Mouse (Mus musculus): Measurements from ENCODE around the gene Srpx.

Srpx gene

DNA sequence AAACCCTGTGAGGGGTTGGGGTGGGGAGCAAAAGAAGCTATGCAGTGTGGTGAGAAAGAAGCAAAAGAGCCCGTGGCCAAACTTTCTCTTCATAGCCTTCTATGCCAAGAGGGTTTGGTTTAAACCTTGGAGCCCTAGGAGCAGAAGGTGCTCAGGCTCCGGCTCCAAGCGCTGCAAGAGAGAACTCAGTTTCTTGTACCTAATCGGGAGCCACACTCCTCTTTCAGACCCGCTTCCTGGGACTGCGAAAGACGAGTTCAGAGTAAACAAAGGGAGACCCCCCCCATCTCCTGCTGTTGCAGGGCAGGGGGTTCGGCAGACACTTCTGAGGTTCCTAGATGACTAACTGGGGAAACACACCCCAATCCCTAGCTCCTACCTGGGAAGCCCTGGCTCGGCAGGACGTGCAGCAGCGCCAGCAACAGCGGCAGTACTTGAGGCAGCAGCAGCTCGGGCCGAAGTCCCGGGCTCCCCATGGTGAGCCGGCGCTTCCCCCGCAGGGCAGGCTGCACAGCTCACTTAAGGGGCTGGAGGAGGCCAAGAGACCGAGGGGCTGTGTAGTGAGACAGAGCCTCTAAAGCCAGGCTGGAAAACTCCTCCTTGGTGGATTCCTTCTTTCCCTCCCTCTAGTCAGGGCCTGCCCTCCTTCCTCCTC lies at the start of gene Srpx:
Gene Srpx, minus strand, starts transcription at position 645 of the 655 bp plus-strand sequence.
- DNase-seq (ENCODE audit: low spot score in 2 of 2): no peak

DNA sequence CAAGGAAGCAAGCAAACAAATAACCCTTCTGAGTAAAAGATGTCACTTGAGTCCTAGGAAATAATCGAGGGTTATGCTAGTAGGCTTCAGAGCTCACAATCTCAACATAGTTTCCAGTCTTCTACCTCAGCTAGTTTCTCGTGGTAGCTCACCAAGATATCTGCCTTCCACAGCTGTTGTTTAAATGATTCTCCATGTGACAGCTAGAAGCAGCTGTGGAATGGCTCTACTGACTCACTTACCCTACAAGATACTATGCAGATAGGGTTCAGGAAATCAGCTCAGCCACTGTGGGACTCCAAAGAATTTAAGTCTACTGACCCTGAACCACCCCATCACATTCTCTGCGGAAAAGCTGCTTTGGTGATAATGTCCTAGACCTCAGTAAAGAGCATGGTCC lies 34.9 kb upstream of the Srpx start:
- DNase-seq (ENCODE audit: low spot score in 2 of 2): no peak

DNA sequence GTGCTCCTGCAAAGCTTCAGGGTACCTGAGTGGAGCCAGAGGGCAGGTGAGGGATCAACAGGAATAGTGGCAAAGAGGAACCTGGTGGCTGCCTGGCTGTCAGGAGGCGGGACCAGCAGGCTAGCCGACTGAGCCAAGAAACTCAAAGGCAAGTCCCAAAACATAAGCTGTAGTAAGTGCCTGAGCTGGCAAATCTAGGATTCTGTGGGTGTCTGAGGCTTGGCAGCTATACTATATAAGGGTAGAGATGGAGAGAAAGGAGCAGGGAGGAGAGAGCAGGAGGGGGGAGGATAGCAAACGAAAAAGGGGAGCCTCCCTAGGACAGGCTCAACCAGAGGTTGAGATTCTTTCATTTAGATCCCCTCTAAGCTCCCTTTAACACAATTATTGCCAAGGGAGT lies 1.7 kb downstream of the Srpx start:
- DNase-seq (ENCODE audit: low spot score in 2 of 2): no peak

DNA sequence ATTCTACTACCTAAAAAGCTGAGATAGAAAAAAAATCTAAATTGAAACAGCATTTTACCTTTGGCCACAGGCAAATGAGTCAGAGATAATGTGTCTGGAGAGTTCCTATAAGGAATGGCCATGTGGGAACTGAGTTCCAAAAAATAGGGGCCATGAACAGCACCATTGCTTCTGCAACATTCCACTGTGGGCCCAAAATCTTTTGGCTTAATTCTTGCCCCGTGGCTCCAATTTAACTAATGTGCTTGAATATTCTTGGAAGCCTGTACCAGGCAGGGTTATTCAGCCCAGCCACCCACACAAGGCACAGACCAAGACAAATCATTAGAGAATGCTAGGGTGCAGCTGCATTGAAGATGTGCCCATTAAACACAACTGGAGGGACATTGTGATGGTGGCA lies 6.8 kb downstream of the Srpx start:
- DNase-seq (ENCODE audit: low spot score in 2 of 2): no peak

DNA sequence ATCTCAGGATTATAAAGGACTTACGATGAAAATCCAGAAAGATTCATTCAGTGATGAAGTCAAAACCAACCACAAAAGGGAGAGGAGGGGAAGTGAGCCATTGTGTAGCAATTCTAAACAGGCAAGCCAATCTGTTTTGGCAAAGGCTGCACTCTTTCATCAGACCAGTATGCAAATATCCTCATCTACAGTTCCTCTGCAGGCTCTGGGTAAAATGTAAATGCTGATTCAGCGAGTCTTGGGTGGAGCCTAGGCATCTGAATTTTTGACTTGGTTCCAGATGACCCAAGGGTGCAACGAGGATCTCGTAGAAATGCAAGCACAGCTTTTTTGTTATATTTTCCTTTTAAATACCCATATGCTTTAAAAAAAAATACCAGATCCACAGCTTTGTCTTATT lies 9.0 kb downstream of the Srpx start:
- no peak for DNase-seq (ENCODE audit: low spot score in 2 of 2)

DNA sequence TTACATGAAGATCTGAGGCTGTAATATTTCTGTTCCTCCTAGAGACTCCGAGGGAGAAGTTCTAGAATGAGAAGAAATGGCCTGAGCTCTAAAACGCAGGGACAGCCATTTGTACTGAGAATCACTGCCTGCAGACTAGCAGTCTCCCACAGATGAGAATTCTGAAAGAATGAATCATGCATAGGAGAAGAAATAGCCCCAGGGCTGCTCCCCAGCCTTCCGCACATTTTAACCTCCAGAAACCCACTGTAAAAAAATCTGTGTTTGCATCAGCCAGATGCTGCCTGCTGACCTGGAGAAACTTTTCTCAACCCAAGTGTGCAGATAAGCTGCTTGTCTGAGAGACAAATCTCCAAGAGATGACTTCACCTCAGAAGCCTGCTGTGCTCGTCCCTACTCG lies 12.0 kb downstream of the Srpx start:
- DNase-seq (ENCODE audit: low spot score in 2 of 2): no peak

DNA sequence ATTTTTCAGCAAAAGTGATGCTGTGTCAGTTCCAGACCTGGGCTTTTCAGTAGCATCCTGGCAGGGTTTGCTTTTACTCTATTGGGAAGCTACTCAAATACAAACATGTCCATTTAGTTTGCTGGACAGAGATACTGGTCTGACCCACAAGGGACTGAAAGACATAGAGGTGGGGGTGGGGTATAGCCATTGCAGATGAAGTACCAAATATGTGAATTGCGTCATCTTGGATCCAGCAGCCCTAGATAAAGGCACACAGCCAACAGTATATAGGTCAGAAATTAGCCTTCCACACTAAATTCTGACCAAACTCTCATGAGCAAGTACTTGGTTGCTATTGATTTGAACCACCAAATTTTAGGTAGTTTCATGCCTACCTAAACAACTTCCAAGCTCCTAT lies 14.8 kb downstream of the Srpx start:
- no peak for DNase-seq (ENCODE audit: low spot score in 2 of 2)

DNA sequence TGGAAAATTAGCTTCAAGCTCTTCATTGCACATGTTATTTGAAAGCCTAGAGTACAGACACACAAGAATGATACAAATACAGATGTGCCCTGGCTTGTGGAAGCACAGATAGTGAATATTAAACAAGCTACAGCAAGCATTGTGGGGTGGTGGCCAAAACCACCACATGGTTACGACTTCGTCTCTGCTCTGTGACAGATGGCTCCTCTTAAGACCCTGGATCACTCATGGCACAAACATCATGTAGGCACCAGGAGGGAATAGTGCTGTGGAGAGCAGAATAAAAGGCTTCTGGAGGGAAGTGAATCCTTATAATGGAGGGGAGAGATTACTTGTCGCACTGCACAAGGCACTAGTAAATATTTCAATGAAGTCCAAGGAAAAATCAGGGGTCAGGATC lies 21.7 kb downstream of the Srpx start:
- no peak for DNase-seq (ENCODE audit: low spot score in 2 of 2)

DNA sequence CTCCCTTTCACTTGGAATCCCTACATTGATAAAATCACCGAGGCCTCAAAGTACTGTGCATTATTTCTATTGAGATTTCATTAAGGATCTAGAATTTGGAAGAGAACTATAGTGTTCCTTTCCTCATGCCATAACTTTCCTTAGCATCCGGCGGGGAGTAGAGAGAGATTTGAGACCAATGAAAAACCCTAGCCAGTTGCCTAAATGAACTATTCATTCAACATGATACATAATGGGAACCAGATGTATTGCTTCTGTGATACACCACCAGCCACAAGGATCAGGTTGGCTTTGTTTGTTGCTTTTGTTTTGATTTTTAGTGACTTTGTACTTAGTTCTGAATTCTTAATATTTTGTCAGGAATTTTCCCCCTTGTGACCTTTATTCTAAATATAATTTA lies 37.1 kb downstream of the Srpx start:
- no peak for DNase-seq (ENCODE audit: low spot score in 2 of 2)

DNA sequence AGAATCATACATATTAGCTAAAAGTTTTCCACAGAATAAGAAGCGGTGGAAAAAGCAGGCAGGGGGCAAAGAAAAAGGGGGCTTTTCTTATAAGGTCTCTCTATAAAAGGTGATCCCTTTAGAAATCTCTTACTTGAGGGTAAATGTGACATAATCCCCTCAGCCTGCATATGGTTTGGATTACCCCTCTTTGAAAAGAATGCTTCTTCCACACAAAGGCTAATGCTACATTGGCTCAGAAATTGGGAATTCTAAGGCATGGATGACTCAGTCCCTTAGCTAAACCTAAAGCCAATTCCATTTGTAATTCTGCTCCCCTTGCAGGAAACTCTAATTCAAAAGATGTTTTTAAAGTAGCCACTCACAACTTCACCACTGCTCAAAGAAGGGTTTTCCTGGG lies 37.5 kb downstream of the Srpx start:
- DNase-seq (ENCODE audit: low spot score in 2 of 2): no peak

DNA sequence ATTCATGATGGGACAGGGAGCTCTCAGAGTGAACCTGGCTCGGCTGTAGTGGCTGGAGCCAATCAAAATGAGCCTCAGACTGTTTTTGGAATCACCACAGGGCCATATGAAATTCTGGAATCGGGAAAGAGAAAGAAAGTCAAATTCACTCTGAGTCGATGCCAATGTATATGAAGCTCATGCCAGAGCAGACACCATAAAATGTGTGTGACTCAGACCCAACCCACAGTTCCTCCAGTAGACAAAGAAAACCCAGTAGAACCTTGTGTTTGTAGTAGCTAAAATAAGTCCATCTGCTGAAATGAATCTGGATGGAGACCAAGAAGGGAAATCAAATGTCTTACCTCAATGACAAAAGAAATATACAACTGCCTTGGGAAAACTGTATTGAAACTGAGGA lies 43.5 kb downstream of the Srpx start:
- no peak for DNase-seq (ENCODE audit: low spot score in 2 of 2)

DNA sequence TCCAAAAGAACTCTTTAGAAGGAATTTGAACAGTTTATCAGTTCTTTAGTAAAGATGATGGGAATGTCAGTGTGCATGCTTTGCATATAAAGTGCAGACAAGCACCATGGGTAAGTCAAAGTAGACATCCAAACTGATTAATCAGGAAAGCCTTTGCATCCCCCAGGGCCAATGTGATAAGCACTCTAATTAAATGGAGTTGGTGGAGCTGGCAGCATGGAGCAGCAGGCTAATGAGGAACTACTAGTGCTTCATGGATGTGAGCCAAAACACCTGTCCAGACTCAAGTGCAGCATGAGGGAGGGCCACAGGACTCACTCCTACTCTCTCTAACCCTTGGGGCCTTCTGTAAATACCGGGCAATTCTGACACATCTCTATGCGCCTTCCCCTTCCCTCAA lies 46.0 kb downstream of the Srpx start:
- DNase-seq (ENCODE audit: low spot score in 2 of 2): no peak

DNA sequence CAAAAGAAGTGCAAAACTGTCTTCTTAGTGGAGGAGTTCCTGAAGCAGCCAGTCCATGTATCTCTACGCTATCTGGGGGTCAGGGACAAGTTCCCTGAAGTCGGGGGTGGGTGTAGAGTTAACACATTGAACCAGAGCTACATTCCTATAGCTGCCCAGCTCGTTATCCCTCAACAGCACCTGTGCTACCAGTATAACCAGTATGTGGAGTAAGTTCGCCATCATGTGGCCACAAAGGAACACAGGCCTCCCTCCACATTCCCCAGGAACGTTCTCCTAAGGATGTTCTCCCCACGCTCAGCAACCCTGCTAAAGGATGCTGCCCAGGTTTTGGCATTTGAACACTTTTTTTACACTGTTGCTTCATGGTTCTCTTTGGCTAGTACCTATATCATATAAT lies 46.8 kb downstream of the Srpx start:
- DNase-seq (ENCODE audit: low spot score in 2 of 2): no peak

DNA sequence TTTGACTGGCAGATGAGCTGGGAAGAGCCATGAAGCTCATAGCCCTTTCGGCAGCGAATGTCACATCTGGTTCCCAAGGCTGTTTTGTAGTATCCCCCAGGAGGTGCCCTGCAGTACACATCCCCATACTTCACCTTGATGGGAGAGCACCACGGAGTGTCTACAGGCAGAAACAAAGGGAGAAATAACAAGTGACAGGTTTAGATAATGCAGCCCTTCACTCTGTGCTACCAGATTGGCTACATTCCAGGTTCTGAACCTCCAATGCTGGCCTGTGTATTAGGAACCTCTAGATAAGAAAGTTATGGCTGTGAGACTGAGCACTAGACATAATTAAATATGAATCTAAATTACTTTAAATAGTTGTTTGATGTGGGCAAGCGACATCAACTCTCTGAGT lies 48.1 kb downstream of the Srpx start:
- DNase-seq (ENCODE audit: low spot score in 2 of 2): no peak

DNA sequence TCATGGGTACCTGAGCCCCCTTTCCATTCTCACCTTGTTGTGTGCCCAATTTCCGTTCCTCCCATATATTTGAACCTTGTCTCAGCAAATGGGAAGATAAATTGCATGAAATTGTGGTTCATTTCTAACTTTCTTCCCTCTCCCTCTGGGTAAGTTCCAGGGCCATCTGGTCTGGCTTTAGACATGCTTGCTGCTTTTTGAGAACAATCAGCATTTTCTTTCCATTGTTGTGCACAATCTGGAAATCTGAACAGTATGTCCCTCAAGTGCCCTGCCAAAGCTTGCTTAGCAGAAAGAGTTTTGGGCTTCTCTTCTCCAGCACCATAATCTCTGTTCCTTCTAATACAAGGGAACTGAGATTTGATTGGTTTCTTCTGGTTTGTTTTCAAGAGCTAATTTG lies 53.7 kb downstream of the Srpx start:
- DNase-seq (ENCODE audit: low spot score in 2 of 2): no peak

DNA sequence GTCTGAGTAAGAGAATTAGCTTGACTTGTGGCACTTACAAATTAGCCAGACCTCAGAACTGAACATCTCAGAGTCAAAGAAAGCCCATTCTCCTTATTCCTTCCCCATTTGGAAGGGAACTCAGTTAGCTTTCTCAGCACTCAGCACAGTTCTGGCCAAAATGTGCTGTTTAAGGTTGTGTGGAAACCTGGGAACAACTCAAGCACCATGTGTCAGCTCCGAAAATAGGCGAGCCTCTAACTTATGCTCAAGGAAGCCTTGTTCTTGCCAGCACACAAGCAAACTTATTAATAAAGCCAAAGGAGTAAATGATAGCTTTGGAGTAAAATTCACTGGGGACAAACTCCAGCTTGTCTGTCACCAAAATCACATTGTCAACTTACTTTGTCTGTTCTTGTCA lies 54.1 kb downstream of the Srpx start:
- no peak for DNase-seq (ENCODE audit: low spot score in 2 of 2)

DNA sequence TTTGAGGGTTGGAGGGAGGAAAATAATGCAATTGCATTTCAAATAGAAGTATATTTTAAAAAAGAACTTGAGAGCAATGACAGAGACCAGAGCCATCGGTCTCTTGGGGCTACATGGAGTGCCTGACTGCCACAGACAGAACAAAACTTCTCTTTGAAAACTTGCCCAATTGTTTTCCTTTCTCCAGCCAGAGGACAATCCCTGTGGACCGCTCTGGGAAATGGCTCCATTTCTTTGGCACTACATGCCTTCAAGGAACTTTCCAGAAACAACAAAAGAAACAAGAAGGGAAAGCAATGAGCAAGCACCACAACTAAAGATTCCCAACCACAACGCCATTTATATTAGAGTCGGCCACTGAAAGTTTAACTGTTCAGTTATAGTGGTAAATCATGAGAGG lies 55.3 kb downstream of the Srpx start:
- DNase-seq (ENCODE audit: low spot score in 2 of 2): no peak

DNA sequence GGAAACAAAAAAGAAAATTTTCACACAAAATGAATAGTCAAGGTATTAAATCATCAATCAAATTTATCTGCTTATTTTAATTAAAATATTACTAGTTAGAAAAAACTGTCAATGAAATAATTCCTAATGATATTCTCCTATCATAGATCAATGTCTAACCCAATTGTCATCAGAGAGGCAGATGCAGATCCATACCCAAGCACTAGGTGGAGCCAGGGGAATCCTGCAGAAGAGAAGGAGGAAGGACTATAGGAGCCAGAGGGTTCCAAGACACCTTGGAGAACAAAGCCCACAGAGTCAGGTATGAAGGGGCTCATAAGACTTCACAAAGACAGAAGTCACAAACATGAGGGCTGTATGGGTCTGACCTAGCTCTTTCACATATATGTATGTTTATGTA lies 82.8 kb downstream of the Srpx start:
- DNase-seq (ENCODE audit: low spot score in 2 of 2): no peak

DNA sequence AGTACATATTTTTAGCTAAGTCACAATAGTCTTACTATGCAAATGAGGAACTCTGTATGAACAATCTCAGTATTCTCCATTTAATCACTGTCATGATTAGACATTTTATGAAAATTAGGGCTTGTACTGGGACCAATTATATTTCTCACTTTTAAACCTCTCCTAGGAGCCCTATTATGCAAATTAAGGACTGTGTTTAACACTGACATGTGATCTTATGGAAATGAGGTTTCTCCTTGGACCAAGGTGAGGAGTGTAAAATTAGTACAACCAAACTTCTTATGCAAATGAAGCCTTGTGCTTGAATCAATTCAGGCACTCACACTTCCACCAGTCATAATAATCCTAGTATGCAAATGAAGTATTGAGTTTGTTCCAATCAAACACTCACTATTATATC lies 107.3 kb downstream of the Srpx start:
- no peak for DNase-seq (ENCODE audit: low spot score in 2 of 2)

DNA sequence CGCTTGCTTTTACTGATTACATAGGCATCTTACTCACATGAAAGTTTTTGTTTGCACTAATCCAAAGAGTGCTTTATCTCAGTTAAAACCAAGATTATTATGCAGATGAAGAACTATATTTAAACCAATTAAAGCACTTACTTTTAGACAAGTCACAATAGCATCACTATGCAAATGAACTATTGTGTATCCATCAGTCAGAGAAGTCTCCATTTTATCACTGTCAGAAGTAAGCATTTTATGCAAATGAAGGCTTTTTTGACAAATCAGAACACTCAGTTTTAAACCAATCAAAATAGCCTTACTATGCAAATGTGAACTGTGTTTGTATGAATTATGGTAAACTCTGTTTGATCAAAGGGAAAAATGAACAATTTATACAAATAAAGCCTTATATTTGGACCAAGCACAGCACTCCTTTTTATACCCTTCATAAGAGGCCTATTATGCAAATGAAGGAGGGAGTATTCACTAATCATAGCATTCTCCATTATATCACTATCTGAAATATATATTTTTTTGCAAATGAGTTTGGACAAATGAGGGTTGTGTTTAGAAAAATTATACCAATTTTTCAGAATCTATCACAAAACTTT lies 109.7 kb downstream of the Srpx start:
- no peak for DNase-seq (ENCODE audit: low spot score in 2 of 2)

DNA sequence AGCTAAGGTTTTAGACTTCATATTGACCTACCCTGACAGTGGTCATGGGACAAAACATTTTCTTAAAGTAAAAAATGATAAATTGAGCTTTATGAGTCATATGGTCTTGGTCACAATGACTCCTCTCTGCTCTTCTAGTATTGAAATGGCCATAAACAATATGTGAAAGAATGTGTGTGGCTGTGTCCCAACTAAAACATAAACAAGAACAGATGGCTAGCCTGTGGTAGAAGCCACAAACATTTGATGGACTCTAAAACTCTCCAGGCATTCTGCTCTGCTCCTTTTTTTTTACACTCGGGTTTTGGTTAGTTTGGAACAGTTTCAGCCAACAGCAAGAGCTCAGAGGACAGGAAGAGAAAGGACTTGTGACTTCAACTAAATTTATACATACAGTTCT lies 111.6 kb downstream of the Srpx start:
- no peak for DNase-seq (ENCODE audit: low spot score in 2 of 2)

DNA sequence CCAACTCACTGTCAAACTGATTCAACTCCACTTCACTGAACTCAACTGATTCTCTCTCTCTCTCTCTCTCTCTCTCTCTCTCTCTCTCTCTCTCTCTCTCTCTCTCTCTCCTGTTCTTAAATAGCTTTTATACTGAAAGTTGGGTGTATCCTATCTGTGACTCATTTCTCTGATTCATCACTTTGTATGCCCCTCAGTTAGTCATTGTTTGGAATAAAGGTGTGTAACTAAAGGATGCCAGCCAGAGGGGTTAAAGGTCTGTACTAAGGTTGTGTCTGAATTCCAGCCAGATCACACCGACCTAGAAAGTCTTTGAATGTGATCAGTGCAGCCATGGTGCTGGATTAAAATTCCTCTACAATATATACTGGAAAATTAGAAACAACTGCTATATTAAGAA lies 116.8 kb downstream of the Srpx start:
- no peak for DNase-seq (ENCODE audit: low spot score in 2 of 2)

All from spleen, postnatal 10 days (tissue).